Mouse (Mus musculus) ES-E14 (cell line): ENCODE results near the gene Atg9b. TPM values are rescaled to one million over a fixed set of nuclear protein-coding genes. Genes with fewer than 3 reads are reported as not detected.

Experiments
- DNase-seq: peaks from one replicate; pipeline ENCODE4 v3.0.0-alpha.2; 2013; ENCODE audit warnings: low read depth, low spot score
- H3K27ac ChIP-seq: 2 replicates; pipeline ENCODE4 v1.5.1; 2012; ENCODE audit warnings: low read depth, mild to moderate bottlenecking, low read length, moderate library complexity, mixed read lengths; ENCODE audit not compliant: poor library complexity, insufficient read depth, severe bottlenecking
- H3K36me3 ChIP-seq: 2 replicates; pipeline ENCODE4 v1.6.1; 2012; ENCODE audit warnings: mild to moderate bottlenecking, low read length, moderate library complexity, mixed read lengths; ENCODE audit not compliant: control insufficient read depth, poor library complexity, insufficient read depth, severe bottlenecking
- H3K4me1 ChIP-seq, 2 experiments: fragments of 150-350 bp in 1 of 2; sonication (generic) in 1 of 2; 2 replicates each; pipeline ENCODE4 v1.6.1; 2012; ENCODE audit warnings: low read length in 2 of 2, mild to moderate bottlenecking in 1 of 2, mixed read lengths in 1 of 2; ENCODE audit not compliant: control insufficient read depth in 2 of 2, insufficient read depth in 2 of 2, poor library complexity in 1 of 2
- H3K4me3 ChIP-seq, 2 experiments: fragments of 150-350 bp in 1 of 2; sonication (generic) in 1 of 2; 2 replicates each; pipeline ENCODE4 v1.5.1; 2012; ENCODE audit warnings: low read length in 2 of 2, low read depth in 1 of 2, mild to moderate bottlenecking in 1 of 2, mixed read lengths in 1 of 2; ENCODE audit not compliant: insufficient read depth in 1 of 2, poor library complexity in 1 of 2, severe bottlenecking in 1 of 2
- H3K9ac ChIP-seq: 2 replicates; pipeline ENCODE4 v1.6.1; 2012; ENCODE audit warnings: low read depth, mild to moderate bottlenecking, low read length, mixed read lengths; ENCODE audit not compliant: poor library complexity, insufficient read depth, severe bottlenecking
- H3K9me3 ChIP-seq: fragments of 150-350 bp; sonication (generic); 2 replicates; pipeline ENCODE4 v1.6.1; 2012; ENCODE audit warnings: low read depth, mild to moderate bottlenecking, low read length; ENCODE audit not compliant: control insufficient read depth, insufficient read depth
- CHD2 ChIP-seq: IDR thresholded peaks from 2 replicates; pipeline ENCODE4 v1.6.1; 2014; ENCODE audit warnings: mild to moderate bottlenecking, low read depth, low read length, inconsistent platforms
- HCFC1 ChIP-seq: IDR thresholded peaks from 2 replicates; pipeline ENCODE4 v1.6.1; 2012; ENCODE audit warnings: low read length, inconsistent platforms, borderline replicate concordance; ENCODE audit not compliant: insufficient read depth
- MAFK ChIP-seq: IDR thresholded peaks from 2 replicates; pipeline ENCODE4 v1.6.1; 2014; ENCODE audit warnings: mild to moderate bottlenecking, low read depth, low read length, inconsistent platforms; ENCODE audit not compliant: insufficient read depth
- ZC3H11A ChIP-seq: IDR thresholded peaks from 2 replicates; pipeline ENCODE4 v1.6.1; 2012; ENCODE audit warnings: low read depth, mild to moderate bottlenecking, inconsistent platforms, low read length, borderline replicate concordance
- ZNF384 ChIP-seq: IDR thresholded peaks from 2 replicates; pipeline ENCODE4 v1.6.1; 2012; ENCODE audit warnings: low read depth, low read length, inconsistent platforms
- in situ Hi-C, 2 experiments: fragments of 600-800 bp; cut with MboI; formaldehyde crosslinking; loops; one replicate each; pipeline ENCODE4 v1.15.1; 2025; ENCODE audit warnings: low sequenced_read_pairs in 2 of 2, inconsistent platforms in 1 of 2; ENCODE audit not compliant: unreplicated experiment in 2 of 2
- total RNA-seq: library from RNA; depleted of rRNA; stranded (reverse); fragments of 300-350 nt; gene quantifications from 2 replicates; pipeline ENCODE4 v1.2.3, GENCODE M21; 2012

The Atg9b gene
- total RNA-seq, 1 experiment = 3.7 TPM

DNA sequence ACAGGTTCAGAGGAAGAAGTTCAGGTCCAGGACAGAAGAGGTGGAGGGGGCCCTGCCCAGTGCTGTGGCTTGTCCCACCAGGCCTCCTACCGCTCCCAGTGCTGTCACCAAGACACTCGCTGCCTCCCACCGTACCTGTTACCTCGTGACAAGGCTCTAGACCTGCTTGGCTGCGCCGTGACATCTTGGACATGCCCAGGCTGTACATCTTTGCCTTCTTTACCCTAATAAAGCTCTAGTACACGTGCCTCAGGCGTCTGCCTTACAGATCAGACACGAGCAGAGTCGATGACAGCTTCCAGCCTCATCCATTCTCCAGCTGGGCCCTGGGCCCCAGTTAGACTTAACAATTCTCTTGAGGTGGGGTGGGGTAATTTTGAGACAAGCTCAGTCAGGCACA, 25.6 kb upstream of the Atg9b start:
- in situ Hi-C loops = loop anchor here in 1 of 2 experiments (5.0 kb wide), 1 partner anchor 35 kb away; the partner anchor contains the start of gene Agap3

DNA sequence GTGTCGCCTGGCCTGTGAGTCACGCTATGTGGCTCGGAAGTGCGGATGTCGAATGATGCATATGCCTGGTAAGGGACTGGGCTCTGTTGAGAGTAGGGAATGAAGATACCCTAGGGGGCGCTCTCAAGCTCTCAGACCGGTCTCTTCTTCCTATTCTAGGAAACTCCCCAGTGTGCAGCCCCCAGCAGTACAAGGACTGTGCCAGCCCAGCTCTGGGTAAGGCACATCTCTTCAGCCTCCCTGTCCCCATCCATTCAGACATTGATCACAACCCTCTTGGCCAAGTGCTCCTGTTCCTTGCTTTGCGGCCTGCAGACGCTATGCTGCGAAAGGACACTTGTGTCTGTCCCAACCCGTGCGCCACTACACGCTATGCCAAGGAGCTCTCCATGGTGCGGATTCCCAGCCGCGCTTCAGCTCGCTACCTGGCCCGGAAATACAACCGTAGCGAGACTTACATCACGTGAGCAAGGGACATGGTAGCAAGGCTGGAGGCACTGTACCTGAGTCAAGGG, 24.3 kb upstream of the Atg9b start:
- Histone ChIP-seq H3K4me1 (no peaks in the 10 kb centered on the region; a peak in 1 of 4 replicates), H3K36me3 (peaks cover 6% of the 10 kb centered on the region; the same call in 1 of the 2 replicates), H3K9me3 (no peaks in the 10 kb centered on the region), H3K27ac (no peak overlapping the region), H3K4me3 (peak overlapping the region in 1 of 2 experiments; percentile 60; a peak in 2 of 4 replicates), H3K9ac (no peak overlapping the region)
- in situ Hi-C loops = loop anchor here in 1 of 2 experiments (5.0 kb wide), 1 partner anchor 36 kb away; the partner anchor contains the start of gene Agap3
- TF ChIP-seq ZNF384 (no peak), HCFC1 (peak; percentile 42; the same call in 1 of the 2 replicates)
- DNase-seq = peak; percentile 79

More for the DNA sequence above, 25.6 kb upstream of the Atg9b start:
- TF ChIP-seq MAFK (no peak), CHD2 (no peak), HCFC1 (no peak), ZC3H11A (no peak), ZNF384 (no peak)
- H3K4me1 ChIP-seq = no peaks in the 10 kb centered on the region; a peak in 1 of 4 replicates
- H3K4me3 ChIP-seq = no peak overlapping the region
- H3K27ac ChIP-seq = no peak overlapping the region
- peaks cover 6% of the 10 kb centered on the region; the same call in 1 of the 2 replicates for H3K36me3 ChIP-seq
- no peak overlapping the region for H3K9ac ChIP-seq
- DNase-seq = no peak
- no peaks in the 10 kb centered on the region for H3K9me3 ChIP-seq

DNA sequence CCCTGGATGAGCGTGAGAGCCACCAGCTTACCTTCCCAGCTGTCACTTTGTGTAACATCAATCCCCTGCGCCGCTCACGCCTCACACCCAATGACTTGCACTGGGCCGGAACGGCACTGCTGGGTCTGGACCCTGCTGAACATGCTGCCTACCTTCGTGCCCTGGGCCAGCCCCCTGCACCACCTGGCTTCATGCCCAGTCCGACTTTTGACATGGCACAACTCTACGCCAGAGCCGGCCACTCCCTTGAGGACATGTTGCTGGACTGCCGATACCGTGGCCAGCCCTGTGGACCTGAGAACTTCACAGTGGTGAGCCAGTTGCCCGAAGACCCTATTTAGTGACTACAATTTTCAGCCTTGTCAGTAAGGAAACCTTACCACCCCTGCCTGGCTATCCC, 22.0 kb upstream of the Atg9b start:
- in situ Hi-C loops = no loop called here
- H3K9ac ChIP-seq = peak overlapping the region; percentile 2; the same call in 1 of the 2 replicates
- no peaks in the 10 kb centered on the region; a peak in 1 of 4 replicates for H3K4me1 ChIP-seq
- H3K27ac ChIP-seq = no peak overlapping the region
- no peak for TF ChIP-seq CHD2
- no peak for TF ChIP-seq HCFC1
- TF ChIP-seq MAFK = no peak
- no peak for TF ChIP-seq ZNF384
- H3K9me3 ChIP-seq = no peaks in the 10 kb centered on the region
- H3K36me3 ChIP-seq = peaks cover 2% of the 10 kb centered on the region; the same call in 1 of the 2 replicates
- peak overlapping the region in 1 of 2 experiments; percentile 50; a peak in 2 of 4 replicates for H3K4me3 ChIP-seq
- DNase-seq = no peak

DNA sequence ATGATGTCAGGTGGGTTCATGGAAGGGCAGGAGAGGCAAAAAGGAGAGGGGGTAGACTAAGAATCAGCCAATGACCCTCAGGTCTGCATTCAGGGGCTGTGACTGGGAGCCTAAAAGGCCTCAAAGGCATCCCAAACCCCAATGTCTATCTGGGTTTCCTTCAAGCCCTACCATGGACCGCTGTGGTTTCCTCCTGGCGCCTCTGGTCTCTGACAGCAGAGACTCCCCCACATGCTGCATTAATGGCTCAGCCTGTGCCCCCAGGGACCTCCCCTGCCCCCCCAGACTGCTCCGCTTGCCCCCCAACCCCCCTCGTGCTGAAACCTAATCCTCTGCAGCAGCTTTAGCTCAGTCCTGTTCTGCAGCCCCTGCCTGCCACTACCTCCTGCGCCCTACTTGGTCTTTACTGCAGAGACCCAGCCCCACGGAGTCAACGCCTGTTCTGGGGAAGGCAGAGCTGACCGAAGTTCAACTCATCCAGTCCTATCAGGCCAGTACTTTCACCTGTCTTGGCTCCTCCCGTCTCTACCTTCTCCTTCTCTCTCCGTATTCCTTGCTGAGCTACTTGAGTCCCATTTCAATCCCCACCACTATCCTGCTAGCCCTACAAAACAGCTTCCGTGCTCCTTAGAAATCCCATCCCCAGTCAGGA, 21.2 kb upstream of the Atg9b start, which contains the start of gene Asic3:
Asic3 (plus strand) TSS at position 351 of the 652 bp plus-strand sequence.
- Histone ChIP-seq H3K9me3 (no peaks in the 10 kb centered on the region), H3K27ac (no peak within 1 kb of the TSS), H3K9ac (peak within 1 kb of the TSS; percentile 2), H3K4me1 (no peaks in the 10 kb centered on the region; a peak in 1 of 4 replicates), H3K4me3 (peak within 1 kb of the TSS in 1 of 2 experiments; percentile 50; a peak in 2 of 4 replicates), H3K36me3 (peaks cover 5% of the 10 kb centered on the region; the same call in 1 of the 2 replicates)
- in situ Hi-C loops = no loop called here
- DNase-seq = no peak
- TF ChIP-seq HCFC1 (no peak), ZNF384 (no peak), CHD2 (no peak)
